Mouse (Mus musculus) heart, embryonic 16.5 days (tissue): ENCODE results near the gene Calcb. TPM values are rescaled to one million over a fixed set of nuclear protein-coding genes. Genes with fewer than 3 reads are reported as not detected.

Source experiments
- ATAC-seq: fragments of 200-750 bp; cut with Nextera tagmentation; replicated peaks from 2 replicates; pipeline ENCODE4 v1.8.0; 2017; ENCODE audit warnings: moderate number of reproducible peaks; ENCODE audit not compliant: insufficient read depth, low FRiP score; ENCODE audit errors: extremely low read depth
- H3K27ac ChIP-seq: fragments of 300-500 bp; sonication (generic); 2 replicates; pipeline ENCODE4 v1.5.1; 2014; ENCODE audit warnings: mild to moderate bottlenecking, low read length, control low read depth, moderate library complexity
- H3K27me3 ChIP-seq: fragments of 300-500 bp; sonication (generic); 2 replicates; pipeline ENCODE4 v1.6.1; 2014; ENCODE audit warnings: low read length, mixed read lengths; ENCODE audit not compliant: control insufficient read depth, insufficient read depth
- H3K36me3 ChIP-seq: fragments of 300-500 bp; sonication (generic); 2 replicates; pipeline ENCODE4 v1.6.1; 2014; ENCODE audit not compliant: control insufficient read depth, insufficient read depth
- H3K4me1 ChIP-seq: fragments of 300-500 bp; sonication (generic); 2 replicates; pipeline ENCODE4 v1.6.1; 2014; ENCODE audit warnings: low read length, mixed read lengths; ENCODE audit not compliant: control insufficient read depth, insufficient read depth
- H3K4me2 ChIP-seq: fragments of 300-500 bp; sonication (generic); 2 replicates; pipeline ENCODE4 v1.6.1; 2014; ENCODE audit warnings: low read depth, mild to moderate bottlenecking, control low read depth, low read length
- H3K4me3 ChIP-seq: fragments of 300-500 bp; sonication (generic); 2 replicates; pipeline ENCODE4 v1.5.1; 2014; ENCODE audit warnings: mild to moderate bottlenecking, control low read depth, low read length
- H3K9ac ChIP-seq: fragments of 300-500 bp; sonication (generic); 2 replicates; pipeline ENCODE4 v1.6.1; 2014; ENCODE audit warnings: low read length, control low read depth
- H3K9me3 ChIP-seq: fragments of 300-500 bp; sonication (generic); replicated peaks from 2 replicates; pipeline ENCODE4 v1.6.1; 2016; ENCODE audit warnings: low read length; ENCODE audit not compliant: control insufficient read depth
- WGBS: fragments of 180-500 bp; shearing (Covaris S2); extraction: QIAGEN DNeasy Blood & Tissue Kit; methylation state at CpG from one replicate; pipeline ENCODE4 v1.1.7; 2014; 5-methylcytosine and 5-hydroxymethylcytosine counted together
- polyA plus RNA-seq: library from polyadenylated mRNA; unstranded; fragments of >200 nt; fragmentation: Nextera tagmentation; extraction: Ambion mirVana; gene quantifications from 2 replicates; pipeline ENCODE4 v1.2.1, GENCODE M21; 2015

Calcb gene
- polyA plus RNA-seq, 1 experiment from 2014 or later: 1.7 TPM

DNA sequence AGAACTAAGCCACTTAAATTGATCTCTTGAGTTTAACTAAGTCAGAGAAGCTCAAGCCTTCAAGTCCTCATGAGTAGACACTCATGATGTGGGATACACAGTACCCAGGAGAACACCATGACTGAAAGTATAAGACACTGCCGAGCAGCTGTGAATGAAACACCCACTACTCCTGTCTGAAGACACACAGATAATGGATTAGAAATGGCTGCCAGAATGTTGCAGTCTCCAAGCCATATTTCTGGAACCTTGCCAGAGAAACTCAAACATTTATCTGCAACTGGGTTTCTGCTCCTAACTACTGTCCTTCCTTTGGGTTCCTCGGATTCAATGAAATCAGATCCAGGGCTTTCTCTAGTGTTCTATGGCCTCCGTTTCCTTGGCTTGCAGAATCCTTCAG, 48.1 kb downstream of the Calcb start:
- Histone ChIP-seq H3K36me3 (no peaks in the 10 kb centered on the region), H3K4me3 (no peak overlapping the region), H3K4me2 (no peak overlapping the region), H3K27ac (no peak overlapping the region), H3K27me3 (no peaks in the 10 kb centered on the region), H3K9ac (no peak overlapping the region), H3K9me3 (no peaks in the 10 kb centered on the region), H3K4me1 (peaks cover 8% of the 10 kb centered on the region)
- no peak for ATAC-seq
- WGBS: 66% methylated on average over 3 of the region's 3 CpGs

DNA sequence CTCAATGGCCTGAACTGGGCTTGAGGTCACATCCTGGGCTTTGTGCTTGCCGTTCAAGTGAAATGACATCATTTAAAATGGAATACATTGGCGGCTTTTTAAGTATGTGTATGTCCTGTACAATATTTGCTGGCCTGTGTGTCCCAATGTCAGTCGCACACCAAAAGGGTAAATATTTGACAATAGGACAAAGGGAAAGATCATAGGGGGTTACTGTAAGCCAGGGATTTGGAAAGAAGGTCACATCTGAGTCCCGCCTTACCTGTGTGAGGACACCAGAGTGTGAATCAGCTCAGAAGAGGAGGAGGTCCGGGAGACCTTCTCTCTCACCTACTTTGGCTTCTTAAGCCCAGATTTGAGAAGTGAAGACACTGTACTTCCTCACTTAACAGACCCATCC, 50.1 kb downstream of the Calcb start:
- Histone ChIP-seq H3K4me3 (no peak overlapping the region), H3K4me2 (no peak overlapping the region), H3K36me3 (no peaks in the 10 kb centered on the region), H3K9ac (no peak overlapping the region), H3K27ac (no peak overlapping the region), H3K9me3 (no peaks in the 10 kb centered on the region), H3K4me1 (no peaks in the 10 kb centered on the region), H3K27me3 (no peaks in the 10 kb centered on the region)
- ATAC-seq: no peak
- WGBS: 85% methylated on average over 5 of the region's 5 CpGs

DNA sequence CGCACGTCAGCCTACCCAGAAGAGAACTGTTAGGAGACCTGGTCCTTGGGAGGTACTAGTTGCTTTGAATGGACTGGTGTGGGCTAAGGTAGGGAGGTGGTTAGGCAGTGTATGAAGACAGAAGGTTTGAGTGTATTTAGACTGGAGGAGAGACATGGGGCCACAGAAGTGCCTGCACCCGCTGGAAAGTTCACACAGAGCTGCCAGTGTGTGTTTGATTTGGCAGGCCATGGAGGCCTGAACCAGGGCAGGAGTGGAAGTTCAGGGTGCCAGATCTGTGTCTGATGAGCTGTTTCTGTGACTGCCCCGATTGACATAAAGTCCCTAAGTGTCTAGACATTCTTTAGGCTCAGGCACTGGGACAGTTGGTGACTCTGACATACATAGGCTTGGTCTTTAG, 50.6 kb downstream of the Calcb start:
- Histone ChIP-seq H3K4me2 (no peak overlapping the region), H3K27ac (no peak overlapping the region), H3K4me3 (no peak overlapping the region), H3K9ac (no peak overlapping the region), H3K9me3 (no peaks in the 10 kb centered on the region), H3K27me3 (no peaks in the 10 kb centered on the region), H3K4me1 (peaks cover 3% of the 10 kb centered on the region; the same call in 1 of the 2 replicates), H3K36me3 (no peaks in the 10 kb centered on the region)
- ATAC-seq: no peak
- 73% methylated on average over 4 of the region's 4 CpGs for WGBS

DNA sequence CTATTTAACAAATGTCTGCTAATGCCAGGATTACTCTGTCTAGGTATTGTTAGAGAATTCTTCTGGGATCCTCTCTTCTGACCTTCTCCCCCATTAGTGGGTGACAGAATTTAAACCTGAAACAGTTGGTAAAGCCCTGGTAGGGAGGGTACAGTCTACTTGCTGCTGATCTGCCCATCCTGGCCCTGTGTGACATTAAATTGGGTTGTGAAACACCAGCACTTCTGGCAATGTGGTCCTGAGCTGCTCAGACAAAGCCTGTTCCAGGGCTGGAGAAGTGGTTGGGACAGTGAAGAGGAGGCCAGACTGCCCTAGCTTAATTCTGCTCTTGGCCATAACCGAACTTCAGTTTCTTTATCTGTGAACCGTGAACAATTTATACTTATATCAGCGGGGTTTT, 52.1 kb downstream of the Calcb start:
- H3K4me3 ChIP-seq: no peak overlapping the region
- 83% methylated on average over 3 of the region's 3 CpGs for WGBS
- no peak for ATAC-seq
- peaks cover 3% of the 10 kb centered on the region; the same call in 1 of the 2 replicates for H3K4me1 ChIP-seq
- H3K9ac ChIP-seq: no peak overlapping the region
- H3K4me2 ChIP-seq: no peak overlapping the region
- no peaks in the 10 kb centered on the region for H3K36me3 ChIP-seq
- no peaks in the 10 kb centered on the region for H3K9me3 ChIP-seq
- H3K27ac ChIP-seq: no peak overlapping the region
- H3K27me3 ChIP-seq: no peaks in the 10 kb centered on the region

DNA sequence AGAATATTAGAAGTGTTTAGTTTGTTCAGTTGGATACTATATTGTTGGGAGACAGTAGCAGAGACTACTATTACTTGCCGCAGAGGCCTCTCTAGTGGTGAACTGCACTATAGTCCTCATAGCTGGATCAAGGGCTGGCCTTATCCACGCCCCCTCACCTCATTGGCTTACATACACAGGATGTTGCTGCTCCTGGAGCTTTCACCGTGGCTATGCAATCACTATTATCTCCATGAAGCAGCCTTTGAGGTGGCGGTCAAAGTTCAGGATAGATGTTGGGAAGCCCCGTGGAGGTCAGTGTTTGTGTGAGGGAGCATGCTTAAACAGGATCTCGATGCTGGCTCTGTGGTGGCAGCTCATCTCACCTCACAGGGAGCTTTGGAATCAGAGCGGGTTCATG, 53.4 kb downstream of the Calcb start:
- WGBS: 71% methylated on average over 7 of the region's 7 CpGs
- no peak overlapping the region for H3K4me2 ChIP-seq
- H3K4me3 ChIP-seq: no peak overlapping the region
- no peak for ATAC-seq
- H3K9me3 ChIP-seq: no peaks in the 10 kb centered on the region
- no peak overlapping the region for H3K27ac ChIP-seq
- no peaks in the 10 kb centered on the region for H3K27me3 ChIP-seq
- peaks cover 5% of the 10 kb centered on the region; the same call in 1 of the 2 replicates for H3K4me1 ChIP-seq
- no peaks in the 10 kb centered on the region for H3K36me3 ChIP-seq
- H3K9ac ChIP-seq: no peak overlapping the region

Other genes starting within 250 kb of the Calcb start
- 1.4 and 1.5 TPM in 2 replicates for gene Cyp2r1, start 155.7 kb upstream of the Calcb start, polyA plus RNA-seq
- 3.3 and 6.5 TPM in 2 replicates for gene Calca, start 82.3 kb upstream of the Calcb start, polyA plus RNA-seq
- 6.1 and 6.7 TPM in 2 replicates for gene Insc, start 25.1 kb downstream of the Calcb start, polyA plus RNA-seq